Mouse (Mus musculus): ENCODE results near the gene Tpmt.

The Tpmt gene

DNA sequence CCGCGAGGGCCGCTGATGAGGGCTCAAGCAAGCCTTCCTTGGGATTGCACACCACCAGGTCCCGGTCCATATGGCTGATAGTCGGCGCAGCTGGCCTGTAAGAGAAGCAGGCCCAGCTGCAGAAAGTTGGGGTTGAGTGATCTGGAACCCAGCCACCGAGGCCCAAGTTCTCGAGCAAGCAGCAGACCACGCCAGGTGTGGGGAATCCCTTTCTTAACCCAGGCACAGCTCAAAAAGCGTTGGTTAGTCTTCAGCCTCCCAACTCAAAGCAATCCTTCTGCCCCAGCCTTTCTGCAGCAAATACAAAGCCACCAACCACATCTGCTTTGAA is at the start of gene Tpmt:
TSS of gene Tpmt (minus strand) at position 121 of the 331 bp plus-strand sequence.
- no peak for DNase-seq (ENCODE audit: extremely low spot score, low read depth, low spot score)

DNA sequence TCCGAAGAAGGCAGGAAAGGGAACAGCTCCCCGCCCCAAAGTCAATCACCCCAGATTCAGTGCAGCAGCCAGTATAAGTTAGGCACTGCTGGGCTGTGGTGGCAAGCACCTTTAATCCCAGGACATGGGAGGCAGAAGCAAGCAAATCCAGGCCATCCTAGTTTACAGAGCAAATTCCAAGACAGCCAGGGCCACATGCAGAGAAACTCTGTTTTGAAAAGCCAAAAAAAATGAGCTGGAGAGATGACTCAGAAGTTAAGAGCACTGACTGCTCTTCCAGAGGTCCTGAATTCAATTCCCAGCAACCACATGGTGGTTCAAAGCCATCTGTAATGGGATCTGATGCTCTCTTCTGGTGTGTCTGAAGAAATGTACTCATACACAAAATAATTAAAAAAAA is 49.3 kb upstream of the Tpmt start:
- no peak for DNase-seq (ENCODE audit: extremely low spot score, low read depth, low spot score)

DNA sequence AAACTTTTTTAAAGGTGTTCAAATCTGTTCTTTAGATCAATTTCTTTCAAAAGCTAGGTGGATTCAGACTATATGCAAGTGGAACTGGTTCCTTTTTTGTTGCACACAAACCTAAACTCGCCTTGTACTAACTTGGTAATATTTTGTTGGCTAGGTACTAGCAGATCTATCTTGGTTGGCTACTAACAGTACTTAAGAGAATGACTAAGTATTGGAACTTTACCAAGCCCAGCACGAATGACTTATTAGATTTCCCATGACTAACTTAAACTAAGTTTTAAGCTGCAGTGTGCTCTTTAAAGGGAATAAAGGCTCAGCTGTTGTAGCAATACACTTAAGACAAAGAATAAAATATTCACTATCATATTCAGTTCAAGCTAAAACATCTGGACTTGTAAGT is 44.7 kb upstream of the Tpmt start:
- DNase-seq (ENCODE audit: extremely low spot score, low read depth, low spot score) = no peak

DNA sequence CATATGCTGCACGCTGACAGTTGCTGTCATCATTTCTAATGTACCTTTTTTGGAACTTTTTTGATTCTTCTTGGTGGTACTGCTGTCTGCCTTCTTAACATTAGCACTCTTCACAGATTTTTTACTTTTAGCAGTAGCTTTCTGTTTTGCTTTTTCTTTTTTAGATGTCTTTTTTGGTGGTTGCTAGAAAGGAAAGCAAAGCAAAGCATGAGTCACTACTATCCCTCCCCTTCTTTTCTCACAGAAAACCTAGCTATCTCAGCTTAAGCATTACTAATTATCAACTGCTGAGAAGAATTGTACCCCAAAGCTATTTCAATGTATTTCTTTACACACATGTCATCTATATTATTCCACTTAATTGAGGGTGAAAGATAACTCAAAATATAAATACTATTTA is 43.9 kb upstream of the Tpmt start:
- DNase-seq (ENCODE audit: extremely low spot score, low read depth, low spot score) = no peak

DNA sequence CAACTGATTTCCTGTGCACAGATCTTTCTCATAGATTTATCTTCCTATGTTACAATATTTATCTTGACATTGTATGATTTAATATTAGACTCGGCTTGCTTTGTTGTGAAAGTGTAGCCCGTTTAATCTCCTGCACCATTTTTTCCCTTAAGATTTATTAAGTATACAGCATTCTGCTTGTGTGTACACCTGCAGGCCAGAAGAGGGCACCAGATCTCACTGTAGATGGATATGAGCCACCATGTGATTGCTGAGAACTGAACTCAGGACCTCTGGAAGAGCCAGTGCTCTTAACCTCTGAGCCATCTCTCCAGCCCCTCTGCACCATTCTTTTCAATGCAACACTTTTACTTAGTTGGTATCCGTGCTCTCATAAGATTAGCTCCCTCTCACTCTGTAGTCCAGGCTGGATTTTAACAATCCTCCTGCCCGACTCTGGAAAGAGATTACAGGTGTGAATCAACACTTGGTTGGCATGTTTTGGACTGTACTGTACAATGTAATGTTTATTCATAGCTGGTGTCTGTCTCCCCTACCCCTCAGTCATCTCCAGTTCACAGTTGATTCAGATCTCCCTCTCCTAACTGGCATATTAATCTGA is 36.5 kb upstream of the Tpmt start:
- no peak for DNase-seq (ENCODE audit: extremely low spot score, low read depth, low spot score)

DNA sequence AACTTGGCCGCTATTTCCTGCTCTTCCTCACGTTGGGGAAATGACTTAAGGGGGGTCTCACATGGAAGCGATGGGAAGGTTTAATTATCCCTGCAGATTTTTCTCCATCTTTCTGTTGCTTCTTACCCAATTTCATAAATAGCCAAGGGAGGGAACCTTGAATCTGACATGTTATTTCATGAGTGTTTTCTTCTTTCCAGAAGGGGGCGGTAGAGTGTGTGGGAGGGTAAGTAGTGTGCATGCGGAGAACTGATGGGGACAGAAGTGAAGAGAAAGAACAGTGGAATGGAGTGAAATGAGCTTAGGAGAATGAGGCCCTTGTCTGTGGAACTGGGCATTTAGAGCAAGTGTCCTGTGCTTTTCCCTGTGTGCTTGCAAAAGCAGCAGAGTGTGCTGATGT is 34.3 kb upstream of the Tpmt start:
- DNase-seq (ENCODE audit: extremely low spot score, low read depth, low spot score) = no peak

DNA sequence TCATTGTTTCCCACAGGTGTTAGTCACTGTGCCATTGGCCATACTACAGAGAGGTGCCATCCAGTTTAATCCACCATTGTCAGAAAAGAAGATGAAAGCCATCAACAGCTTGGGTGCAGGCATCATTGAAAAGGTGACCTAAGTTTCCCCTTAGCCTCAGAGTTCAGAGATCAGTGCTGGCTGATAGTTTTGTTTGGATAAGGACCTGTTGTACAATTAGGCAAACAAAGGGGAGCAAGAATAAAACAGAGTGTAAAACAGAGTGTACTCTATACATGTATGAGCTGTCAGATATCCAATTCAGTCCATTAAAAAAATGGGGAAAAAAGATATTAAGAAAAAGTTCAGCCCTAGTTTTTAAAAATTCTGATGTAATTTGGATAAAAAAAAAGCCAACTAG is 32.8 kb upstream of the Tpmt start:
- no peak for DNase-seq (ENCODE audit: extremely low spot score, low read depth, low spot score)

DNA sequence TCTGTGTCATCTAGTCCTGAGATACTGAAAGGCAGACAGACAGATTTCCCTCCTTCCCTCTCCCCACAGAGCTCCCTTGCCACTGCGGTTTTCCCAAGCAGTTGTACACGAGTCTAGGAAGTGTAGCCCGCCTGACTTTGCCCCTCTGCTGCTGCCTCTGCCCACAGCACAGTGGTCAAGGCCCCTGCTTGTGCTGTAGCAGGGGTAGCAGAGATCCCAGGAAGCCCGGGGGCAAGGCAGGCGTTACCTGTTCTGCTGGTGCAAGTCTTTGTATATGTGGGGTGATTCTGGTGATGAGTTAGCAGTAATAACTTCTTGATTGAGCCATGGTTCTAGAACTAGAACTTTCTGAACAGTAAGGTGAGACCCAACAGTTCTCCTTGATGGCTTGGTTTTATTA is 31.6 kb upstream of the Tpmt start:
- DNase-seq (ENCODE audit: extremely low spot score, low read depth, low spot score) = no peak

DNA sequence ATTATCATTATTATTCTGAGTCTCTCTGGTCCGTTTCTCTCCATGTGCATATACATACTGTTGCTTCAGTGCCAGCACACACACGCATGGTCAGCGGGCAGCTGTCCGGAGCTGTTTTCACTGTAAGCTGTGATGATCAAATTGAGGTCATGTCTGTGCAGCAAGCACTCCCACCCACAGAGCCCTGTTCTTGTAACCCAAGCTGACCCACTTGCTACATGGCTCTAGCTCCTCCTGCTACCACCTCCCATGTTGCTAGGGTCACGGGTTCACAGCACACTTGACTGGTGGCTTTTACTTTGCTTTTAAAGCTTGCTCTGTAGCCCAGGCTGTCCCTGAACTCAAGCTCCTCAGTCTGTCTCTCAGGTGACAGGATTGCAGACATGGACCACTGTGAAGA is 27.9 kb upstream of the Tpmt start:
- no peak for DNase-seq (ENCODE audit: extremely low spot score, low read depth, low spot score)

DNA sequence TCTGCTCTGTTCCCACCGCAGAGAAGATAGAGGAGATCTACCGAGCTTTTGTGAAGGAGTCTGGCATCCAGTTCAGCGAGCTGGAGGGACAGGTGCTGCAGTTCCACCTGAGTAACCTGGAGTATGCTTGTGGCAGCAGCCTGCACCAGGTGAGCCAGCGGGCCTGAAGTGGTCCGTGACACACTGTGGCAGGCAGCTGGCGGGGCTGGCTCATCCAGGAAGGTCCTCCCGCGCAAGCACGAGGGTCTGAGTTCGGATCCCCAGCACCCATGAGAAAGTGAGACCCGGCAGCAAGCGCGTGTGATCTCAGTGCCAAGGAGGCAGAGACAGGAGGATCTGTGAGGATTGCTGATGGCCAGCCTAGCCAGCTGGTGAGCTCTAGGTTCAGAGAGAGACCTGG is 27.3 kb upstream of the Tpmt start:
- DNase-seq (ENCODE audit: extremely low spot score, low read depth, low spot score) = no peak

DNA sequence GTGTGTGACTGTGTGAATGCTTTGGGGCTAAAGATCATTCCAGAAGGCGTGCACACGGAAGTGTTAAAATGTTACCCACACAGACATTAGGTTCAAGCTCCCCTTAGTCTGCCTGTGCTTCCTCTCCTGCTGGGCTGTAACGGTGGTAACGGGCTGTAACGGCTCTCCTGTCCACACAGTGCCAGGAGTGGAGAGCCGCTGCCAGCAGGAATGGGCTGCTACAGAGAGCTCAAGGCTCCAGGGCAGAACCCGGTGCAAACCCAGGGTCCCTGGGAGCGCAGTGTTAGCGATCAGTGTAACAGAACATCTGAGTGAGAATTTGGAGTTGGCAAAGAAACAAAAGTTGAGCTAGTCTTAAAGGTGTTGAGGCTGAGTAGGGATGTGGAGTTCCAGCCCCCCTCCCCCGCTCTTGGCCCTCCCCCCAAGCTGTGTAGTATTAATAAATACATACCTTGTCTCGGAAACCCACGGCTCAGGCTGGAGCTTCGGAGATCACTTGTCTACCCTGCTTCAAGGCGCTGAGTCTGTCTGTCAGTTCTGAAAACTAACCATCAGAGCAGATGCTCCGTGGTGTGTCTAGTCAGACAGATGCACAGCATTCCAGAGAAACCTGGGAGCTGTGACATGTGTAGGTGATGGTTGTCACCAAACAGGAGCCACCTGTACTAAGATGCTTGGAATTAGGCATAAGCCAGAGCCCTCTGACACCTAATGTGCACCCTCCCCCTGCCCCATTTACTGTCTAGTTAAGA is 26.0 kb upstream of the Tpmt start:
- DNase-seq (ENCODE audit: extremely low spot score, low read depth, low spot score) = no peak

DNA sequence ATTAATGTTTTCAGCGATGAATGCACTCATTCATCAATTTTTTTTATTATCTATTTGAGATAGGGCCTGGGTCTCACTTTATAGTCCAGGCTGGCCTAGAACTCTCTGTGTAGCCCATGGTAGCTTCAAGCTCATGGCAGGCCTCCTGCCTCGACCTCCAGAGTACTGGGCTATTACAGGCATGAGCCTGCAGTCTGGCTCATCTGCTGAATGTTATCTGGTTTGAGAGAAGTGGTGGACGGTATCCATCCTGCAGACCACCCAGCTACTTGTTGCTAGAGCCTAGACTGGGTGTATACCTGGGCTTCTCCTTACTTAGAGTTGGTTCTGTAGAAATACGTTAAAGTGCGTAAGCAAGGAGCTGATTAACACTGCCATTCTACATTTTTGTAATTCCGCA is 22.5 kb upstream of the Tpmt start:
- no peak for DNase-seq (ENCODE audit: extremely low spot score, low read depth, low spot score)

DNA sequence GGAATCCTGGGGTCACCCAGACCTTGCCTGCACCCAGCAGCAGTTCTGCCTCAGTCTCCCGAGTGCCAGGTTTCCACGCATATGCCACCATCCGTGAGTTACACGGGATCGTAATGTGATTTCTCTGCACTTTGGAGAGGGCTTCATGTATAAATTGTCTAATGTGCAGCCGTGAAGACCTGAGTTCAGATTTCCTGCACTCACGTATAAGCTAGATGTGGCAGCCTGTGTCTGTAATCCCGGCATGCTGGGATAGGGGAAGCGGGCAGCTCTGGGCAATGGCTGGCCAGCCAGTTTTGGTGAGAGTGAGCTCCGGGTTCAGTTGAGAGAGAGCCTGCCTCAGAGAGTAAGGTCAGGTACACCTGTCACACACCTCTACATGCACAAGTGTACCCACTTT is 22.0 kb upstream of the Tpmt start:
- DNase-seq (ENCODE audit: extremely low spot score, low read depth, low spot score) = no peak

DNA sequence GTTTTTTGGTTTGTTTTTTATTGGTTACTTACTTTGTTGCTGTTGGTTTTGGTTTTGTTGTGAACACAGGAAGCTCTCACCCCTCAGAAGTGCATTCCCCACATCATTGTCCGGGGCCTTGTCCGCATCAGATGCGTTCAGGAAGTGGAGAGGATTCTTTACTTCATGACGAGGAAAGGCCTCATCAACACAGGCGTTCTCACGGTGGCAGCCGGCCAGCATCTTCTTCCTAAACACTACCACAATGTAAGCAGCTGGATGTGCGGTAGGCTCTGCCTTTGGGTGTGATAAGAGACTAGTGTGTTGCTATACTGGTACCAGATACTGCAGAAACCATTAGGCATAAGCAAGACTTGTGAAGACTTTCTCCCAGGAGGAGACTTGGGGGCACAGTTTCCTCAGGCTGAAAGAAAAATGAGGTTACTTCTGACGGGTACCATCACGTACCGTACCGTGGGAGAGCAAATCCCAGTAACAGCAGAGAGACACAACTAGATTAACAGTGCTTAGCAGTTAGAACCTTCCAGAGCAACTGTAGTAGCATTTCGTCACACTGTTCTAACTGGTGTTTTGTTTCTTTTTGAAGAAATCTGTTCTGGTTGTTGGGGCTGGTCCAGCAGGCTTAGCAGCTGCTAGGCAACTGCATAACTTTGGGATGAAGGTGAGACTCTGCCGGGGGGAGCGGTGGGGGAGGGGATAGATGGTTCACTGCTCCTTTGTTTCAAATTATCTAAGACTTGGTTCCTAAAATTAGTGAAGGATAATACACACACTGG is 19.6 kb upstream of the Tpmt start:
- DNase-seq (ENCODE audit: extremely low spot score, low read depth, low spot score) = no peak

DNA sequence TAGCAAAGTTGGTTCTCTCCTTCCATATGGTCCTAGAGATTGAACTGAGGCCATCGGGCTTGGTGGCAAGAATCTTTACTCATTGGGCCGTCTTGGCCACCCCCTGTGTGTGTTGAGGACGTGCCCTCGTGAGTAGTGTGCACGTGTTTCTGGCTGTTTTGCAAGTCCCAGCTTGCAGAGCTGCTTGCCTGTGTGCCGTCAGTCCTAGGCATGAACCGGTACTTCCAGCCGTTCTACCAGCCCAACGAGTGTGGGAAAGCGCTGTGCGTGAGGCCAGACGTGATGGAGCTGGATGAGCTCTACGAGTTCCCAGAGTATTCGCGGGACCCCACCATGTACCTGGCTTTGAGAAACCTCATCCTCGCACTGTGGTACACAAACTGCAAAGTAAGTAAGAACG is 18.2 kb upstream of the Tpmt start:
- no peak for DNase-seq (ENCODE audit: extremely low spot score, low read depth, low spot score)

DNA sequence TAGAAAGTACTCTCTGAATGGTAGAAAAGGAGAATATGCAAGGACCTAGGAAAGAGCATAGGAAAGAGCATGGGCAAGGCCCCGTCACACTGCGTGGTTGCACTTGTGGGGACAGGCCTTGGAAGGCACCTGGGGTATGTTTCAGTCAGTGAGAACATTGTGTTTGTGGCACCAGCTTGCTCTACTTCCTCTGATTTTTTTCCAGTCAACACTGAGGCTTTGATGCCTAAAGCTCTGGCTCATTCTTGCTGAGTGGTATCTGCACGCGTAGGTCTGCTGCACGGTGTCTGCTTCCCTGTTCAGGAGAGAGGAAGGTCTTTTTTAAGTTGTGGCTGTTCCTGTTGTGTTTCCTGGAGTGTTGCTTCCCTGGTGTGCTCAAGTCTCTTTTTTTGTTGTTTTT is 12.2 kb upstream of the Tpmt start:
- no peak for DNase-seq (ENCODE audit: extremely low spot score, low read depth, low spot score)

DNA sequence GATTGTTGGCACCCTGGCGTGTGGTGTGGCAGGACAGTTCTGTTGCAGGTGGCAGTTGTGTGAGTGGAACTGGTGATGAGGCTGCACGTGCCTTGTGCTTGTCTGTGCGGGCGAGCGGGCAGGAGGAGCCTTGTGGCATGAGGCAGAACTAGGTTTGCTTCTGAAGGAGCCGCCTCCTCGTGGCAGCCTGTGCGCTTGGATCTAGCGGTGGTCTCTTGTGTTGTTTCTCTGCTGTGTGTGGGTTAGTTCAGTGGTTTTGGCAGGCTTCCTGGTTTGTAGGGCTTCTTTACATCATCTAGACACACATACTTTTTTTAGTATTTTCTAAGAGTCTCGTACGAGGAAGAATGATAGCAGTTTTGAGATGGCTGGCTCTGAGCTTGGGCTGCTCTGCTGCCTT is 11.6 kb upstream of the Tpmt start:
- DNase-seq (ENCODE audit: extremely low spot score, low read depth, low spot score) = no peak

DNA sequence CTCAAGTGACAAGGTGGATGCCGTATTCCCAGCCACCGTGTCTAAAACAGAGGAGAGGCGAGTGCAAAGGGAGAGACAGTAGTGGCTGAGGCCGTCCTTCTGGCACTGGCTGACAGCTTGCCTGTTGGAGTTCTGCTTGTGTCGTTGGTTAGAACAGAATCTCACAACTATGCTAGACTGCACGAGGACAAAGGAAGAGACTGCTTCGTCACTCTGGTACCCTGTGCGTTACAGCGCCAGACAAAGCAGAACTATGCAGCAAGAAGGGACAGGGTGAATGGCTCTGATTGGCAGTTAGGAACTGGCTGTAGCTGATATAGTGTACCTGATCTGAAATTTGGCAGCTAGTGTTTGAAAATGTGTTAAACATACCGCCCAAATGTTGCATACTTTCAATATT is 9.4 kb upstream of the Tpmt start:
- no peak for DNase-seq (ENCODE audit: extremely low spot score, low read depth, low spot score)

DNA sequence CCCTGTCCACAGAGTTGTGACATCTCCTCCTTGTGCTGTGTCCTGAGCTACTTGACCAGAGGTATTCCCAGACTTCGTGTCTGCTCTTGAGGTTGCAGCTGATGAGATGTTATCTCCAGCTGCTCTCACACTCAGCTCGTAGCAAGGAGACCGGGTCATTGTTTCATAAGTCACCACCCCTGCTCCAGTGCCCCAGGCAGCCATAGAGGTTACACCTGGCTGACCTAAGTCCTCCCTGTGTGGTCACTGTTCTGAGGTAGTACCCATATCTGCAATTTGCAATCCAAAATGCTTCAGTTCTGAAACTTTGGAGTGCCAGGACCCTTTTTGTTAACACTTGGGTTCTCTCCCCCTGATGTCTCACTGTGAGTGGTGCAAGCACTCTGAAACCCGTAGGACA is 5.5 kb upstream of the Tpmt start:
- no peak for DNase-seq (ENCODE audit: extremely low spot score, low read depth, low spot score)

DNA sequence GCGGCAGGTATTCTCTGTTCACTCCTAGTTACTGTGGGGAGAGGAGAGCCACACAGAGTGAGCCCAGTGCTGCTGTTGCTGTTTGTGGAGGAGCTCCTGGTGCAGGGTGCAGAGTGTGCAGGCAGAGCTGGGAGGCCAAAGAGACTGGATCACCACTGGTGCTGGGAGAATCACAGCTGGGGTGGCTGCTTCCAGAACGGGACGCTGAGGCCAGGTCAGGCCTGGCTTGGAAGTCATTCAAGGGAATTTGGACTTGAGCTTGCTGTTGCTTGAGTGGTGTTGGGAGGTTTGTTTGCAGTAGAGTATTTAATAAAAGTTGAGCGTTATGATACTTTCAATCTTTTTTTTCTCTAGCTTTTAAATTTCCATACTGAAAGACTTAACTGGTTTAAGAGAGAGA is 3.5 kb upstream of the Tpmt start:
- DNase-seq (ENCODE audit: extremely low spot score, low read depth, low spot score) = no peak

DNA sequence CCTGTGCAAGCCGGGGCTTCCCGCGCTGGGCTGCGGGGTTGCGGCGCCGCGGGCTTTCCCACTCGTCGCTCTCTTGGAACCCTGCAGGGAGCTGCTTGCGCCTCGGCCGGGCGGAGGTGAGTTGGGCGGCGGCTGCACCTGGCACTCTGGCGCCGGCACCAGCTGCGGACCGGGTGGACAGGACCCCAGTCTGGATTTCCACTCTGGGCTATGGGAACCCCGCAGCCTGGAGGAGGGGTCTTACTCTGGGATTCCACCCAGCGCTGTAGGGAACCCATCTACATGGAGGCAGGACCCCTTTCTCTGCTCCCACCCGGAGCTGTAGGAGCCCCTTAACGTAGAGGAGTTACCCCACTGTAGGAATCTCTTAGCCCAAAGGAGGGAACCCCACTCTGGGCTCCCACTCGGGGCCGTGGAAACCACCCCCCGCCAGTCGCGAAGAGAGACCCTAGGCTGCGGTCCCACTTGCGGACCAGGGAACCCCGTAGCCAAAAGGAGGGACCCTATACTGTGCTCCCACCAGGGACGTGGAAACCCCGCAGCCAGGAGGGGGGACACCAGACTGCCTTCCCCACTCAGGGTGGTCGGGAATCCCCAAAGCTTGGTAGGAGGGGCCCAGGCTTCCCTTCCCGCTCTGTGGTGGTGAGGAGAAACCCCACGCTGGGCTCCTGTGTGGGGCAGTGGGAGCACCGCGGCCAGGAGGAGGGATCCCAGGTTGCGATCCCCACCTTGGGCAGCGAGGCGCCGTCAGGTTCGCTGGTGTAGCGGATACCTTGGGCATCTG is 512 bp downstream of the Tpmt start:
- no peak for DNase-seq (ENCODE audit: extremely low spot score, low read depth, low spot score)
